Mouse (Mus musculus) intestine, embryonic 14.5 days (tissue): ENCODE measurements at regions not wholly inside any gene's neighbourhood (a gene's known extent, or its start where the extent isn't known, plus 50 kb on each side); places are given as distances from the start of the nearest gene placed in this dataset.

Experiments
- ATAC-seq: fragments of 200-750 bp; cut with Nextera tagmentation; replicated peaks from 2 replicates; pipeline ENCODE4 v1.8.0; 2017; ENCODE audit warnings: low read depth, moderate number of reproducible peaks, moderate TSS enrichment, moderate library complexity; ENCODE audit not compliant: low FRiP score, low TSS enrichment
- DNase-seq: peaks from one replicate; pipeline ENCODE4 v3.0.0-alpha.2; 2018; ENCODE audit warnings: low spot score
- H3K27ac ChIP-seq: fragments of 300-500 bp; sonication (generic); 2 replicates; pipeline ENCODE4 v1.5.1; 2014; ENCODE audit warnings: low read depth, mild to moderate bottlenecking, control low read depth
- H3K27me3 ChIP-seq: fragments of 300-500 bp; sonication (generic); replicated peaks from 2 replicates; pipeline ENCODE4 v1.6.1; 2014; ENCODE audit warnings: low read length, control low read depth; ENCODE audit not compliant: control insufficient read depth, insufficient read depth
- H3K36me3 ChIP-seq: fragments of 300-500 bp; sonication (generic); 2 replicates; pipeline ENCODE4 v1.6.1; 2014; ENCODE audit warnings: low read length, control low read depth; ENCODE audit not compliant: control insufficient read depth, insufficient read depth
- H3K4me1 ChIP-seq: fragments of 300-500 bp; sonication (generic); replicated peaks from 2 replicates; pipeline ENCODE4 v1.6.1; 2014; ENCODE audit warnings: low read length, control low read depth, mixed read lengths; ENCODE audit not compliant: control insufficient read depth, insufficient read depth
- H3K4me2 ChIP-seq: fragments of 300-500 bp; sonication (generic); 2 replicates; pipeline ENCODE4 v1.6.1; 2014; ENCODE audit warnings: low read length
- H3K4me3 ChIP-seq: fragments of 300-500 bp; sonication (generic); 2 replicates; pipeline ENCODE4 v1.5.1; 2014; ENCODE audit warnings: low read depth, low read length, control low read depth, mixed read lengths
- H3K9ac ChIP-seq: fragments of 300-500 bp; sonication (generic); 2 replicates; pipeline ENCODE4 v1.6.1; 2014; ENCODE audit warnings: mild to moderate bottlenecking, low read length
- H3K9me3 ChIP-seq: fragments of 300-500 bp; sonication (generic); 2 replicates; pipeline ENCODE4 v1.6.1; 2016; ENCODE audit warnings: low read length, control low read depth; ENCODE audit not compliant: control insufficient read depth
- WGBS: fragments of 180-500 bp; shearing (Covaris S2); extraction: QIAGEN DNeasy Blood & Tissue Kit; methylation state at CpG from one replicate; pipeline ENCODE4 v1.1.7; 2014; 5-methylcytosine and 5-hydroxymethylcytosine counted together

DNA sequence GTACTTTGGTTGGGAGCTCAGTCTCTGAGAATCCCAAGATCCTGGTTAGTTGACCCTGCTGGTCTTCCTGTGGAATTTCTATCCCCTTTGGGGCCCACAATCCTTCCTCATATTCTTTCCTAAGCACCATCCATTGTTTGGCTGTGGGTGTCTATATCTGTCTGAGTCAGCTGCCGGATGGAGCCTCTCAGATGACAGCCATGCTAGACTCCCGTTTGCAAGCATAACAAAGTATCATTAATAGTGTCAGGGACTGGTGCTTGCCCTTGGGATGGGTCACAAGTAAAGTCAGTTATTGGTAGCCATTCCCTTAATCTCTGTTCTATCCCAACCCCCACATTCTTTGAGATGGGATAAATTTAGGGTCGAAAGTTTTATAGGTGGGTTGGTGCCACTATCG, 382.1 kb upstream of the Pou3f3 start:
- H3K4me3 ChIP-seq = no peak overlapping the region
- H3K27me3 ChIP-seq = no peaks in the 10 kb centered on the region
- ATAC-seq = no peak
- no peak overlapping the region for H3K9ac ChIP-seq
- no peak overlapping the region for H3K4me2 ChIP-seq
- no peak overlapping the region for H3K27ac ChIP-seq
- H3K9me3 ChIP-seq = no peaks in the 10 kb centered on the region
- DNase-seq = no peak
- WGBS = 85% methylated on average over 4 of the region's 4 CpGs
- H3K36me3 ChIP-seq = no peaks in the 10 kb centered on the region
- no peaks in the 10 kb centered on the region for H3K4me1 ChIP-seq

DNA sequence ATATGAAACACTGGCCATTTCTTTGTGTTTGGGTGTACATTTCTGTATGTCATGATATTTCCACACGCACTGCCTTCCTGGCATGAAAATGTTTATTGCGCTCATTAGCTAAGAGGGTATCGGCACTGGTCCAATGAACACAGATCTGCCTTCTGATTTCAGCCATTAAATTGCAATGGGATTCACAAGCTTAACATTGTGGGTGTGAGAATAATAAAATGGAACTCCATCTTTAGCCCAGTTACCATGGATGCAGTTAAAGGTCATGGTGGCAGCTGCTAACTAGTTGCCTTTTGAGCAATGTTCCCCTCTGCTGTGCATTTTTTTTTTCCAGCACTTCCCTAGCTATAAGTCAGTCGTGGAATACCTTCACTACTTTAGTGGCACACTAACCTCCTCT, 343.7 kb upstream of the Pou3f3 start:
- Histone ChIP-seq H3K4me3 (no peak overlapping the region), H3K36me3 (no peaks in the 10 kb centered on the region), H3K27me3 (no peaks in the 10 kb centered on the region), H3K4me1 (no peaks in the 10 kb centered on the region), H3K4me2 (no peak overlapping the region), H3K9me3 (no peaks in the 10 kb centered on the region), H3K9ac (no peak overlapping the region), H3K27ac (no peak overlapping the region)
- 81% methylated on average over 4 of the region's 4 CpGs for WGBS
- ATAC-seq (no peak), DNase-seq (no peak)

GRCm38 (mm10) chr1:42352389-42352788, 343.2 kb upstream of the Pou3f3 start:
- H3K4me1 ChIP-seq = no peaks in the 10 kb centered on the region
- H3K36me3 ChIP-seq = no peaks in the 10 kb centered on the region
- no peak overlapping the region for H3K4me2 ChIP-seq
- ATAC-seq = no peak
- no peaks in the 10 kb centered on the region for H3K9me3 ChIP-seq
- 75% methylated on average over 13 of the region's 13 CpGs for WGBS
- H3K9ac ChIP-seq = no peak overlapping the region
- H3K4me3 ChIP-seq = no peak overlapping the region
- no peak overlapping the region for H3K27ac ChIP-seq
- no peaks in the 10 kb centered on the region for H3K27me3 ChIP-seq
- DNase-seq = no peak

GRCm38 (mm10) chr1:42353096-42353495, 342.5 kb upstream of the Pou3f3 start:
- no peak overlapping the region for H3K27ac ChIP-seq
- H3K4me3 ChIP-seq = no peak overlapping the region
- DNase-seq = no peak
- no peak overlapping the region for H3K9ac ChIP-seq
- no peak for ATAC-seq
- no peaks in the 10 kb centered on the region for H3K9me3 ChIP-seq
- H3K4me2 ChIP-seq = no peak overlapping the region
- WGBS = 57% methylated on average over 8 of the region's 8 CpGs
- H3K36me3 ChIP-seq = no peaks in the 10 kb centered on the region
- no peaks in the 10 kb centered on the region for H3K27me3 ChIP-seq
- H3K4me1 ChIP-seq = no peaks in the 10 kb centered on the region

DNA sequence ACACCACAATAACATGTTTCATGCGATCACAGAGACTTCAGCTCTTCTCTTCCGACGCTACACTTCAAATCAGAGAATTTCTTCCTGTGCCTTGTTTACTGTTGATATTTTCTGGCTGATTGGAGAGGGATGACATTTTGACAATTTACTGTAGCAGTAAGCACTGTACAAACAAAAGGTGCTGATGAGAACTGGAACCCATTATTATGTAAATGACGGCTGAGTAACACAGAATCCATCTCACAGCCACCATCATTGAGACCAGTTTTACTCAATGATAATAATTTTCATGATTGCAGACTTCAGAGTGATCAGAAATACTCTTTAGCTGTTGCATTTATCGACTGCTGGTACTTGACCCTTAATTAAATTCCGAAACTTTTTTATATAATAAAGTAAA, 341.5 kb upstream of the Pou3f3 start:
- no peak for ATAC-seq
- 93% methylated on average over 6 of the region's 6 CpGs for WGBS
- Histone ChIP-seq H3K4me3 (no peak overlapping the region), H3K4me2 (no peak overlapping the region), H3K27me3 (no peaks in the 10 kb centered on the region), H3K4me1 (no peaks in the 10 kb centered on the region), H3K9ac (no peak overlapping the region), H3K27ac (no peak overlapping the region), H3K36me3 (no peaks in the 10 kb centered on the region), H3K9me3 (no peaks in the 10 kb centered on the region)
- no peak for DNase-seq

DNA sequence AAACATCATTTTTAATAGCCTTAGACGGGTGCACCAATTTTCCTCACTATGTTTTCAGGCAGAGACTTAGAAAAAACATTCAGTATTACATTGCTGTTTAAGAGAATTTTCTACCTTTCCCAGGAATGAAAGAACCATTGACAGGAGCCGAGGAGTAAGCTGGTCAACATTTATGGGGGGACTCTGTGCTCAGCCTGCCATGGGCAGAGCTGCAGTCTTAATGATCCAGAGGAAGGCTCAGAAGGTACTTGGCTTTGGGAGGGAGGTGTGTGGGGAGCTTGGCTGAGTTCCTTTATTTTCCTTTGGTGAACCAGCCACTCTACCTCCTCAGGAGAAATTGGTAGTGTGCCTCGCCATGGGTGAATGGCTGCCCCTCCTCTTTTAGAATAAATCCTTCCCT, 333.1 kb upstream of the Pou3f3 start:
- 78% methylated on average over 3 of the region's 3 CpGs for WGBS
- Histone ChIP-seq H3K4me2 (no peak overlapping the region), H3K27ac (no peak overlapping the region), H3K27me3 (no peaks in the 10 kb centered on the region), H3K9ac (no peak overlapping the region), H3K9me3 (no peaks in the 10 kb centered on the region), H3K4me1 (no peaks in the 10 kb centered on the region), H3K4me3 (no peak overlapping the region), H3K36me3 (no peaks in the 10 kb centered on the region)
- no peak for ATAC-seq
- DNase-seq = no peak

GRCm38 (mm10) chr1:42365648-42366324, 329.8 kb upstream of the Pou3f3 start:
- DNase-seq (no peak), ATAC-seq (no peak)
- Histone ChIP-seq H3K36me3 (no peaks in the 10 kb centered on the region), H3K4me3 (no peak overlapping the region), H3K4me1 (no peaks in the 10 kb centered on the region), H3K9ac (no peak overlapping the region), H3K27me3 (no peaks in the 10 kb centered on the region), H3K9me3 (no peaks in the 10 kb centered on the region), H3K4me2 (no peak overlapping the region), H3K27ac (no peak overlapping the region)
- 76% methylated on average over 4 of the region's 4 CpGs for WGBS

DNA sequence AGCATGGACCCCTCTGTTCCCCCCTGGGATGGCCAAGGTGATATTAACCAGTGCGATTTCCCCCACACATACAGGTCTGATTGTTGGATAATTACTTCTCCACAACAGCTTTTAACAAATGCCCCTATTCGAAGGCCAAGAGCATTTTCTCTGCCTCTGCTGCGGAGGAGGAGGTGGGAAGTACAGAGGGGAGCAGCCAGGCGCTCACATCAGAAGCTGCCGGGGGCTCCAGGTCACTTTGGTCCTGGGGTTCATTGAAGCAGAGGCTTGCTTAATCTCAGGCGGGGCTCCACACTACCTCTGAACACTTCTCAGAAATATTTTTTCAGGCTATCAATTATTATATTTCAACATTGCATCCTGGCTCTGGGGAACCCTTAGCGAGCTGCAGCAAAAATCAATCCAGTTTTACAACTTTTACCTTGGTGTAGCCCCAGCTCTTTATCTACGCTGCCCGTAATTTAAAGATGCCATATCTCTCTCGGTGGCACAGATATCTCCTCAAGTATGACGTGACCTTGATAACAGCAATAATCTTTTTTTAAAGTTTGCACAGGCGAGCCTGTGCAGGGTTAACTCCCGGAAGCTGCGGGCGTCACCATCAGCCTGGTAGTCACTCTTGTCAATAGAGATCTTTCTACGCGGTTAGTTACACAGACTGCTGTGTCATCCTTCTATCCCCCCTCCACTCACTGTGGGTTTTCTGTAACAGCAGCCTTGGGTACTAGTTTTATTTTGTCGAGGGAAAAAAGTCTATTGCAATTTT, 307.5 kb upstream of the Pou3f3 start:
- no peak overlapping the region for H3K4me3 ChIP-seq
- no peaks in the 10 kb centered on the region for H3K27me3 ChIP-seq
- H3K4me1 ChIP-seq = no peaks in the 10 kb centered on the region
- no peaks in the 10 kb centered on the region for H3K36me3 ChIP-seq
- H3K9ac ChIP-seq = no peak overlapping the region
- peak; percentile 57 for DNase-seq
- 45% methylated on average over 18 of the region's 18 CpGs for WGBS
- no peak overlapping the region for H3K4me2 ChIP-seq
- H3K27ac ChIP-seq = no peak overlapping the region
- no peaks in the 10 kb centered on the region for H3K9me3 ChIP-seq
- peak; percentile 91 for ATAC-seq

GRCm38 (mm10) chr1:42388740-42389139, 306.8 kb upstream of the Pou3f3 start:
- H3K4me2 ChIP-seq = no peak overlapping the region
- ATAC-seq = peak; percentile 63
- no peaks in the 10 kb centered on the region for H3K4me1 ChIP-seq
- WGBS = 73% methylated on average over 6 of the region's 6 CpGs
- no peaks in the 10 kb centered on the region for H3K9me3 ChIP-seq
- H3K27ac ChIP-seq = no peak overlapping the region
- no peak for DNase-seq
- no peak overlapping the region for H3K4me3 ChIP-seq
- no peak overlapping the region for H3K9ac ChIP-seq
- H3K27me3 ChIP-seq = no peaks in the 10 kb centered on the region
- no peaks in the 10 kb centered on the region for H3K36me3 ChIP-seq
